Mouse (Mus musculus): ENCODE measurements around the gene Fhad1.
"Not testable (repeated sequence)": the region's sequence is repeated elsewhere in the genome, so short reads cannot be mapped to it uniquely, and the experiment has no call there.

Gene Fhad1

DNA sequence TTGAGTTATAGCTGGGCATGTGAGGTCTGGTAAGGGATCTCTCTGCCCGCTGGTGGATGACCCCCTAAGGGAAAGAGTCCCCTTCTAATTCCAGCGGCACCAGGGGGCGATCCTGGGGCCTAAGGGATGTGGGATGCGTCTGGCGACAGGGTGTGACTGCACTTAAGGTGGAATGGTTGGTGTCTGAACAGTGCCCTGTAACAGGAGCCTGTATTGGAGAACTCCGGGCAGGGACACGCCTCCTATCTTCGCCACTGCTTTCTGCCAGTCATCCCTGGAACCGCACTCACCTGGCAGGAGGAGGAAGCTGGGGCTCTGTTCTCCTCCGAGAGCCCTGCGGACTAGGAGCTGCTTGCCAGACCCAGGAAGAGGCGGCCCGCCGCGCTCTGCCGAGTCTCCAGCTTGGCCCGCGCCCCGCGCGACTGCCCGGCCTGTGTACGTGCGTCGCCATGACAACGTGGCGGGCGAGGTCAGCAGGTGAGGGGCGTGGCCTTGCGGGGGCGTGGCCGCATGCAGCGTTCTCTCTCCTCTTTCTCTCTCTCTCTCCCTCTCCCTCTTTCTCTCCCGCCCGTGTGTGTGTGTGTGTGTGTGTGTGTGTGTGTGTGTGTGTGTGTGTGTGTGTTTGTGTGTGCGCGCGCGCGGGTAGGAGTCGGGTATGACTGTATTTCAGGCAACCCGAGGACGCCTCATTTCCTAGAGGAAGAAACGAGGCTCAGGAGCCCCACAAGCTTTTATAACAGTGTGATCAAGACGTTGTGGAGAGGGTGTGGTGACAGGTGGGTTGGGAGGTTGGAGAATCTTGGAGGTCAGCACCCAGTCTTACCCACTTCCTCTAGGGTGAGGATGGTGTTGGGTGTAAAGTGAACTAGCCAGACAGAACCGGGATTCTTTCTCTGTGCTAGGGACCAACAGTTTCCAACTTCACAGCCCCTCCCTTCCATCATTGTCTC lies at the start of gene Fhad1:
TSS of gene Fhad1 (minus strand) at position 424 of the 950 bp plus-strand sequence.
- peak; percentile 52 for DNase-seq

DNA sequence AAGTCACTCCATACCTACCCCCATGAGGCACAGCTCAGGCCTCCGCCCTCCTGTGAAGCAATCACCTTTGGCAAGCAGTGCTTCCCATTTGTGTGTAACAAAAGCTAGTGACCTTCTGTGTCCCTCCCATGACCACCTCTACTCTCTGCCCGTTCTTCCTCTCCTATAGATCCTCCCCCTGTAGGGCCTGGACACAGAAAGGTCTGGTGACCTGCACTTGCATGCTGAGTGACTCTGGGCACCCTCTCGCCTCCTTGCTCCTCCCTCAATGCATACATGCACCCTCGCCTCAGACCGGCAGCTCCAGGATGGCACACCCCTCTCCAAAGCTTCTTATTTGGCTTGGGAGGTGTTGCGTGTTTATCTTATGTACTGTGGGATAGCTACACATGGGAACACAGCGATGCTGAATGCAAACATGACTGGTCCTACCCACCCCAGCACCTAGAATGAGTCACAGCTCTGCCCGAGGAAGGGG lies 48.2 kb upstream of the Fhad1 start:
- DNase-seq, result no peak

DNA sequence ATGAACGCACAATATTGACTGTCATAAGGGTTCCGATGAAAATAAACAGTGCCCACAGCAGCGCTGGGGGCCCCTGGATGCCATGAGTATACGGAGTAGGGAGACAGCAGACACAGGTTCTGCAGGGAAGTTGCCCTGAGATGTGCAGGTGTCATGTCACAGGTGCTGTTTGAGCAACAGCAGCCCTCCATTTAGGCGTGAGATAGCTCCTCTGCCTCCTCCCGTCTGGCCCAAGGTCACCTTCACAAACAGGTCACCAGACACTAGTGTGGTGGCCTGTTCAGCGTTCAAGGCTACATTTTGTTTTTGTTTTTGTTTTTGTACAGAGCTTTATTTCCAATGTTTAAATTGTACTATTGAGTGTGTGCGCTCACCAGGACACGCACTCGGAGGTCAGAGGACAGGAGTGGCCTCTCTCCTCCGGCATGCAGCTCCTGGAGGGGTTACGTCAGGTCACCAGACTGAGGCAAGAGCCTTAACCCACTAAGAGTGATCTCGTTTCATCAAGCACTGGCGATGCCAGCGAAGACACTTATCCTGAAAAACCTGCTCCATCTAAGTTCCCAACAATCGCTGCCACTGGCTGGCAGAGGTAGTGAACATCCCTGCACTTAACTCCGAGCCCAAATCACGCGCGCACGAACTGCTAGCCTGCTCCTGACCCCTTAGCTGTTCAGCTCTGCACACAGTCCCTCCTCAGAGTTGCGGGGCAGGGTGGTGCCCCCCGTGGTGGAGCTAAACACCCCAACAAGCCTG lies 46.8 kb upstream of the Fhad1 start:
- DNase-seq, result no peak

DNA sequence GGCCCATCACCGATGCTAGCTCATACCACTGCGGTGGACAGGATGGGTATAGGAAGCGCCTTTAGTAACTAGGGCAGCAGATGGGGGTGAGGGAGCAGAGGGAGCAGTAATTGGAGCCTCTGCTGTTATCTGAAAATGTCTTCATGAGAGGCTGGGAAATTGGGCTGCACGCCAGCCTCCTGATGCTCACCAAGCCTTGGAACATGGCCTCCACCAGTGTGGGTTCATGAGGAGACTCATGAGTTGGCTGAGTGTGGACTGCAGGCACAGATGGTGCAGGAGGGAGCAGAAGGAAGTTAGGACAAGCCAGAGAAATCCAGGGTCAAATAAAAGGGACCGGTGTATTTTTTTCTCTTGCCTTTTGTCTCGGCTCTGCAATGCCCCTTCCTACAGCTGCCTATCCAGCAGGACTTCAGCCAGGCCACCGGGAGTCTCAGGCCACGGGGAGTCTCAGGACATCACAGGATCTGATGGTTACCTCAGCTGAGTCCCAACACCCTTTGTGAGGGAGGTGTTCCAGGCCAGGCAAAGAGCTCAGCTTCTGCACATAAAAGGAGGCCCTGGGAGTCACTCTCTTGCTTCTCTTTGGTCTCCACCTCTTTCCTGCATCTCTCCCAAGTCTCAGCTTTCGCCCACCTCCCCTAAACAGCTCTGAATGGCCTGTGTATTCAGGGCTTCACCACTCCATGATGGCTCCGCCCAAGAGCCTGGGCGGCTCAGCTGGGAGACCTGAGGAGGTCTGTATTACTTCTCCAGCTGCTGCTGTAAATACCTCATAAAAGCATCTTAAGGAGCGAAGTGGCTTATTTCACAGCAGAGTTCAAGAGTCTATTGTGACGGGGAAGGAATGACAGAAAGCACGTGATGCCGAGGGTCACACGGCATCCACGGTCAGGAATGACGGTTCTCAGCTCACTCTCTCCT lies 45.8 kb upstream of the Fhad1 start:
- DNase-seq, result no peak

DNA sequence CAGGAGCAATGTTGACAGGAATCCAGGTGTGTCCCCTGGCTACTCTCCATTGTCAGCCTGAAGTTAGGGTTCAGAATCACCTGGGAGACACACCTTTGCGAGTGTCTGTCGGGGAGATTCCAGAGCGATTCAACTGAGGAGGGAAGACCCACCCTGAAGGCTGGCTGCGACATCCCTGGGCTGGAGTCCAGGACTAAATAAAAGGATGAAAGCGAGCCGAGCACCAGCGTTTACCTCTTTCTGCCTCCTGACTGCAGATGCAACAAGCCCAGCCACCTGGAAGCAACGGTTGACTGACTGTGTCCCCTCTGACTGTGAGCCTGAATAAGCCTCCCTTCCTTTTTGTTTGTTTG lies 44.9 kb upstream of the Fhad1 start:
- no peak for DNase-seq

DNA sequence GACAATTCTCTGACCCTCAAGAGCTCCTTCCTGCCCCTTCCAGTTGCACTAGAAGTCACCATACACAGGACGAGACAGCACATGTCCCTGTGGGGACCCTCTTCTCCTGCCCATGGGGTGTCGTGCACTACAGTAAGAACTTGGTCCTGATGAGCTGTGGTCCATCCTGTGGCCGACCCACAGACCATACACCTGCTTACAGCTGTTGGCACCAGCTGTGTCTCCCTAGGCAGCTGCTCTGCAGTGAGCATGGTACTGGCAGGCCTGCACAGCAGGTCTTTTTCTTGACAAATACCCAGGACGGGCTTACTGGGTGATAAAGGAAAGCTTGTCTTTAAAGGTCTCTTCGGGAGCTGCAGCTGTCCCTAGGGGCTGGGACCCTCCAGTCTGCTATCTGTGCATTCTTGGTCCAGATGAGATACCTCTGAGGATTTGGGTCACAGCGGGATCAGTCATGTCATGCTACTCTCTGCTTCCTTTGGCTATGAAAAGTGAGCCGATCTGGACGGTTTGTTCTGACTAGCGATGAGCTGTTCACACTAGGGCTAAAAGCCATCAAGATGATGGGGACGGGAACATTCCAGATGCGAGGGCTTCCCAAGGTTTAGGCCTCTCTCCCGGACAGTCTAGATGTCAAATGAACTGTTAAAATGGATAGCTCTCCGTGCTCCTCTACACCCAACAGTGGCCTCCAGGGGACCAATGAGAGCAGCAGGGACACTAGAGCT lies 44.4 kb upstream of the Fhad1 start:
- no peak for DNase-seq

DNA sequence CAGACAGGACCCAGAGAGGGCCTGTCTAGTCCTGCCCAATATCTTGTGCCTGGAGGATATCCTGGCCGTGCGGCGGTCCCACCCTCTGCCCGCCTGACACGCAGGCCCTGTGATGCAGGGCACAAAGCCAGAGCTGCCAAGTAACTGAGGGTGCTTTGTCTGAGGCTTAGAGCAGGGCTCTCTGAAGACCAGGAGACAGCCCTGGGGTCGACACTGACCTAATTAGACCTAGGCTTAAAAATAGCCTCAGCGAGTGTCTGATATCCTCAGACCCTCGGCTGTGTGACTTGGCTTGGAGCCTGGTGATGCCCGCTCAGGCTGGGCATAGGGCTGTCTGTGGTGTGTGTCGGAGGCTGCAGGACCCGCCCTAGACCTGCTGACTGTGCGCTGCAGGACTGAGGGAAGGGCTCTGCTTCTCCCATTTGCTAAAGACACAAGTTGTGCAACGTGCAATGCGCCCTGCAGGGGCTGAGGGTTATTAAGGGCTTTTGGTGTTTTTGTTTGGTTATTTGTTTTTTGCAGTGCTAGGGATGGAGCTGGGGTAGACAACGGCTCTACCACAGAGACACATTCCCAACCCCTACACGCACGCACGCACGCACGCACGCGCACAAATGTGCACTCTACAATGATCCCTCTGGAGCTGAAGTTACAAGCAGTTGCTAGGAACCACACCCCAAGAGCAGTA lies 42.8 kb upstream of the Fhad1 start:
- peak; percentile 21 for DNase-seq

DNA sequence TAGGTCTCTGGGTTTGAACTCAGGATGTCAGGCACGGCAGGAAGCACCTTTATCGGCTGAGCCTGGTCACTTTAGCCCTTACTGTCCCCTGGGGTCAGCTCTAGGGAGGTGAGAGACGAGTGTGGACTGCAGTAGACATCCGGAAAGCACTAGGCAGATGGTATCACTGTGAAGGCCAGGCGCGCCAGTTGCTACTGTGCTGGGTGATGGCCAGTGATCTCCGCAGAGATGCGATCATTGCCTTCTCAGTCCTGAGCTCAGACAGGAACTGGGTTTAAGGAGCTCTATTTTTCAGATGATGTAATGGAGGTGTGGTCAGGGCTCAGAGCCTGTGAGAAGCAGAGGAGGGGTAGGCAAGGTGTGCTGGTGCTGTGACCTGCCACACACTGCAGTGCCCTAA lies 40.7 kb upstream of the Fhad1 start:
- DNase-seq, result no peak

DNA sequence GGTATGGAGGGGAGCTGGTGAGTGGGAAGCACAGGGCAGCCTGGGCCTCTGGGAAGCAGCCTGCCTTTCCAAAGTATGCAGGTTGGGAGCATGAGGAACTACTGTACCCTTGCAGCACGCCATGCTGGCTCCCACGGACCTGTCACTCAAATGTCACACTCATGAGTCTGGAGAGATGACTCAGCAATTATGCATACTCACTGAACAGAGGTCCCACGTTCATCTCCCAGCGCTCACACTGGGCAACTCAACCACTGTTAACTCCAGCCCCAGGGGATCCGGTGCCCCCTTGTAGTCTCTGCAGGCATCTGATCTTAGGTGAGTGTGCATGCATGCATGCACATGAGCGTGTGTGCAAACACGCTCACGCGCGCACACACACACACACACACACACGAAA lies 39.7 kb upstream of the Fhad1 start:
- DNase-seq, result no peak

DNA sequence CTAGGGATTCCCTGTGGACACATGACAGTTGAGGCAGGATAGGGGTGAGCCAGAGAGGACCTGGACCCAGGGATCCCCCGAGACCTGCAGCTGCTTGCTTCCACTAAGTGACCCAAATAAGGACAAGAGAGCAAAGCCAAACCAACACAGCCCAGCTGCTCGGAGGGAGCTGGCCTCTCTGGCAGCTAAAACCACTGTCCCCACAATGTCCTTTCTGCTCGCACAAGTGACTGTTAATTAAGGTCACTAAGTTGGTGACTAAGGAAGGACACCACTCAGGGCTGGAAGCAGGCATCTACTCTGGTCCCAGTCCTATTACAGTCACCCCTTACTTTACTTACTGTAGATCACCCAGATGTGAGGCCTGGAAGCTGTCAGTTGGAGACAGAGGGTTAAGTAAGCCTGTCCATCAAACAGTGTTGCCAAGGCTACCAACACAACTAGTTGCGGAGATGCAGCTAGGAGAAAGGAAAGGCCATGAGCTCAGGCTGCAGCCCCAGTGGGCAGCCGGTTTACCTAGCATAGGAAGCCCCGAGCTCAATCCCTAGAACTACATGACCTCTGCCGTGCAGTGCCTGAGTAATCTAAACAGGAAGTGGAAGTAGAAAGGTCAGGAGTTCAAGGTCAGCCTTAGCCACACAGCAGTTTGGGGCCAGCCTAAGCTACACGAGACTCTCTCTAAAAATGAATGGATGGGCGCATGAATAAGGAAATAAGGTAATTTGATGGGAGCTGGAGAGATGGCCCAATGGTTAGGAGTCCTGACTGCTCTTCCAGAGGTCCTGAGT lies 39.0 kb upstream of the Fhad1 start:
- no peak for DNase-seq

DNA sequence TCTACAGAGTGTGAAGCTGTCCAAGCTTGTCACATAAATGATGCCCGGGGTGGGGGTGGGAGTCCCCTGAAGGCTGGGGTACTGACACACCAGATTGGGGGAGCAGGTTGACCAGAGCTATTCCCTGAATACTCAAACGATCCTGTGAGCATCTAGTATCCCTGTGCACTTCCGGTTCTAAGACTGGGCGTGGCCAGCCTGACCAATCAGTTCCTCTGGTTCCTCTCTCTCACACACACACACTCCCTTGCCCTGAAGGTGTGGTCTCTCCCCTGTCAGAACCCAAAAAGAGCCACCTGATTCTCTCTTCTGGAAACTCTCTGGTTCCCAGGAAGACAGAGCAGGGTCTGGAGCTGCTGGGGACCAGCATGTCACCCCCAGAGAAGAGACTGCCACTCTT lies 38.4 kb upstream of the Fhad1 start:
- DNase-seq, result no peak

DNA sequence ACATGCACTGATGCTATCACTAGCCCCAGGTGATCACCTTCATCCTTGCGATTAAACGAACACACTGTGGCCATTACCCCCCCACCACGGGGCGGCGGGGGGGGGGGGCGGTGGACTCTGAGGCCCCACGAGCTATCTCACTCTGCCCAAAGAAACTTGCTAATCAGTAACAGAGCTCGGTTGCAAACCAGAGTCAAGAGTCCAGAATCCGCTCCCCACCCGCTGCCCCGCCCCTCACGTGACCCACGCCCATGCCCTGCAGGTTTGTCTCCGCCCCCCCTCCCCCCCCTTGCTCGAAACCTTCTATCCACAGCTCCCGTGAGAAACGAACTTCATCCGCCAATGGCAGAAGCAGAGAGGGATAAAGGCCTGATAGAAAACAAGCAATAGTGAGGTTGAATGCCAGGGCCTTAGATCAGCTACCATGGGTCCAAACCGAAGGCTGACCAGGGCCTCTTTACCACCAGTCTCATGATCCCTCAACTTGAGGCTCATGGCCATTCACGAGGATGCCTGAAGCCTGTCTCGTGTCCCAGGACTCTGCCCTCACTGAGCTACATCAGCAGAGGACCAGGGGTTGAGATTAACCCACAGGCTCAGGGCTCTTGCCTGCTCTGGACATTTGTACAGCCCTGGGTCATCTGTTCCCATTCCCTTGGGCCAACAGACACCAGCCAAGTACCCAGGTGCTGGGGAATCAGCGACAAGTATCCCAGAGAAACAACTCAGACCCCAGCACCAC lies 37.7 kb upstream of the Fhad1 start:
- no peak for DNase-seq

DNA sequence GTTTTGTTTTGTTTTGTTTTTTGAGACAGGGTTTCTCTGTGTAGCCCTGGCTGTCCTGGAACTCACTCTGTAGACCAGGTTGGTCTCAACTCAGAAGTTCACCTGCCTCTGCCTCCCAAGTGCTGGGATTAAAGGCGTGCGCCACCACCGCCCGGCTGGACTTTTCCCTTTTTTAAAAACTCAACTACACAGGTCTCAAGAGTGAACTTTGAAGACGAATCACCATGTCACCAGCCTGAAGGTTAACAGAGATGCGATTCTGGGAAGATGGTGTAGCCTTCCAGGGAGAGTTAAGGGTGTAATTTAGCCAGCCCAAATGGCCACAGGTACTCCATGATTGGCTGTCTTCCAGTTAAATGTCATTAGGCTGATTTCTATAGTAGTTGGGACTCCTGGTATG lies 37.0 kb upstream of the Fhad1 start:
- not testable (repeated sequence) for DNase-seq

DNA sequence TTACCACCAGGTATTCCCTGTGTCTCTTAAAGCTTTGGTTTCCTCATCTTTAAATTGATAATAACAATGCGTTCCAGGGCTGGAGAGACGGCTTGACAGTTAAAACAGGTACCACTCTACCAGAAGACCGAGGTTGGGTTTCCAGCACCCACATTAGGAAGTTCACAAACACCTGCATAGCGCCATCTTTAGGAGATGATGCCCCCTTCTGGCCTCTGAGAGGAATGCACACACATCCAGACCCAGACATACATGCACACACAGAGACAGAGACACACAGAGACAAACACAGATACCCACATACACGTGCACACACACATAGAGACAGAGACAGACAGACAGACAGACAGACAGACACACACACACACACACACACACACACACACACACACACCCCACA lies 35.1 kb upstream of the Fhad1 start:
- DNase-seq, result no peak

DNA sequence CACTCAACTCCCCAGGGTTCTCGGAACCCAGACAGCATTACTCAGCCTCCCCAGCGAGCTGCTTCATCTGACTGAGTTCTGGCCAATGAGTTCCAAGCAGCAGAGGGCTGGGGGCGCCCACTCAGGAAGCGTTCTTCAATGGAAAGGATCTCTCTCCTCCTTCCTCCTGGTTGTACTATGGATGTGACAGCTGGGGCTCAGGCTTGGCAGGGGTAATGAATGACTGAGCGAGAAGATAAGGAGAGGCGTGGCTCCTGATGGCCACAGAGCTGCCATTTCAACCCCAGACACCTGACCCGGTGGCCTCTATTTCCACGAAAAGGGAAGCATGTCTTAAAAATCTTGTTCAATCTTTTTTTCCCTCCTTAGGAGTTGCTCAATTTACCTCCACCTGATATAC lies 33.5 kb upstream of the Fhad1 start:
- DNase-seq, result no peak

DNA sequence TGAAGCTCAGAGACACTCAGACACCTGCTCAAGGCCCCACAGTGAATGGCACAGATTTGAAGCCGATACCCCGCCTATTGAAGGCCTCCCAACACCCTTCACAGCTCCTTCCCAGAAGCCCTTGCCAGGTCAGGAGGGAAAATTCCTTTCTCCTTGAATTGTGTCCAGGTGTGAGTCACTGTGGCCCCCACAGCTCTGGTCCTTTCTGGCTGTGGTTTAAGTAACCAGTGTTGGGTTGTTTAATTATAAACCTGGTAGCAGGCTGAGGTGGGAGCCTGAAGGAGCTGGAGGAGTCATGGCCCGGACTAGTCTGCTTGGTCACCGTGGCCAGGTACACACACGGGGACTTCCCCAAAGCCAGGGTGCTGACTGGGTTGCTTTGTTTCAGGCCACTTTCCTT lies 32.1 kb upstream of the Fhad1 start:
- no peak for DNase-seq

DNA sequence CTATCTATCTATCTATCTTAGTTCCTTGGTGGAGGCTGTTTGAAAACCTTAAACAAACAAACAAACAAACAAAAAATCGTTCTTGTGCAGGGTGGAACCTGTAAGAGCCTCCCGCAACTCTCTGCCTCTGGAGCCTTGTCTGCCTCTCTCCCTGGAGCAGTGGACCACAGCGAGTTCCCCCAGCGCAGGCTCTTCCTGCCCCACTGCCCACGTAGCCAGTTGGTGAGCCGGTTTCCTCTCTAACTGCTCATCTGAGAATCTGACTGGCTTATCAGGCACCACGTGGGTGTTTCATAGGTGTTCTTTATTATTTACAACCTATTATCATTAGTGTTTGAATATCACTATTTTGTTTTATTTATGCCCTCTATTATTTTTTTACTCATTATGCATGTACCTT lies 31.6 kb upstream of the Fhad1 start:
- DNase-seq, result no peak

DNA sequence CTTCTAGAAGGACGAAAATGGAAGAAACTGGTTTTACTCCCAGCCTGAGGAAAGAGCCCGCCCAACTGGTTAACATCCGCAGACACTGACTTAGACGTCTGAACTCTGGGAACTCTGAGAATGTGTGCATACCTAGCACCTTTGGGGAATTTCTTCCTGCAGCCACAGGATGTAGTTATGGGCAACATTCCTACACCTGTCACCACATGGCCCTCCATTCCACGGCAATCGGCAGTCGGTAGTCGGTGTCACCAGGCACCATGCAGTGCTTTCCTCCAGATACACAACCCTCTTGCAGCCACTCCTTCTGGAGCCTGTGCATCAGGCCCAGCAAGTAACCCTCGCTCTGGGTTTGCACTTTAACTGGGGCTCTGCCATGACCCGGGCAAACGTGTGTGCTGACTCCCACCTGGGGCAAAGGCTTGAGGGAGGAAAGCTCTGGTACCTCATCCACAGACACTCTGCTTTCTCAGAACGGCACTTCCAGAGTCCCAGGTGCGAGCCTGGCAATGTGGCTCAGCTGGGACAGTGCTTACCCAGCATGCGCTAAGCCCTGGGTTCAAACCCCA lies 30.8 kb upstream of the Fhad1 start:
- DNase-seq, result no peak

DNA sequence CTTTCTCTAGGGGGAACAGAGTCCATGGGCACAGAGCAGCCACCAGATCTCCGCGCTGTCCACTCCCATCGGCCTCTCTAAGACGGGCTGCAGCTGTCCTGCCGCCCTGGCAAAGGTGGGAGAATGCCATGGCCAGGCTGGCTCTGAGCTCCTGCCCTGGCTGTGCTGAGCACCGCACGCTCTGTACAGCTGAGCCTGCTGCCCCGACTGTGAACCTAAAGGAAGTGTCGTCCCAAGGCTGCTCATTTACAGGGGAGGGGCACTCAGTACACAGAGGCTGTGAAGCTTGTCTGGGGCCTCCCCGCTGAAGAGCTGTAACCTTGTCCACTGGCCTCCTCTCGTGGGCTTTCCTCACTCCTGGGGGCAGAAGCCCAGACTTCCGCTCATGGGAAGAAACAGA lies 29.6 kb upstream of the Fhad1 start:
- no peak for DNase-seq
